Mouse (Mus musculus): ENCODE measurements around the gene Il22. TPM values are rescaled to one million over a fixed set of nuclear protein-coding genes. Genes with fewer than 3 reads are reported as not detected.
"Not testable (repeated sequence)": the region's sequence is repeated elsewhere in the genome, so short reads cannot be mapped to it uniquely, and the experiment has no call there.

The Il22 gene
- total RNA-seq (2021), result not detected
- long read RNA-seq, experiment 1, result 0 reads
- long read RNA-seq, experiment 2, result 0 reads

GRCm38 (mm10) chr10:118204642-118205041, at the start of gene Il22:
Gene Il22 (plus strand): TSS chr10:118204942.
- no peak for DNase-seq
- intact Hi-C loops (cut with DNase I), result no loop called here

GRCm38 (mm10) chr10:118155932-118156331, 48.8 kb upstream of the Il22 start:
- intact Hi-C loops (cut with DNase I), result loop anchor here (2.0 kb wide), 2 partner anchors 391 to 923 kb away; no protein-coding TSS in a partner anchor
- DNase-seq, result peak in 1 of 2 experiments; percentile 21

- DNase-seq, result no peak
- intact Hi-C loops (cut with DNase I), result no loop called here
These were observed 43.6 kb upstream of the Il22 start for GRCm38 (mm10) chr10:118161131-118161530.

- intact Hi-C loops (cut with DNase I), result loop anchor here (5.0 kb wide), 1 partner anchor 208 kb away; no protein-coding TSS in a partner anchor
- no peak for DNase-seq
These were observed 35.5 kb upstream of the Il22 start for GRCm38 (mm10) chr10:118169212-118169611.

- intact Hi-C loops (cut with DNase I), result no loop called here
- no peak for DNase-seq
These were observed 32.3 kb upstream of the Il22 start for GRCm38 (mm10) chr10:118172416-118172815.

DNA sequence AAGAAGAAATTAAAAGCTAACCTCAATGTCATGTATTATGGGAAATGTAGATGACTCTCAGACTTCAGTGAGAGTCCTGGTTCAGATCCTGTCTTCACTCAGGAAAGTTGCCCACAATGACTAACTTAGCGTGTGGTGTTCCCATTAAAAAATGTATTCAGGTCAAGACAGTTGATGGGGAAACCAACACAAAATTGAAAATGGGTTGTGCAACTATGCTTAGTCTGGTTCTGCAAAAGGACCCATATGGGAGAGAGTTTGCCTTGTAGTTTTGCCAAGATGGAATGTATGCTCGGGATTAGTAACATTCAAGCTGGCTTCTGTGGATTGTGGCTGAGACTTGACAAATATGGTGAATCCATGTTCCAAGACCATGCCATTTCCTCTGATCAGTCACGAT, 31.9 kb upstream of the Il22 start:
- DNase-seq, result no peak
- intact Hi-C loops (cut with DNase I), result no loop called here

- intact Hi-C loops (cut with DNase I); DNase-seq: not testable (repeated sequence)
These were observed 29.2 kb upstream of the Il22 start for GRCm38 (mm10) chr10:118175542-118175941.

GRCm38 (mm10) chr10:118178735-118179151, 26.0 kb upstream of the Il22 start:
- intact Hi-C loops (cut with DNase I), result no loop called here
- DNase-seq, result no peak

GRCm38 (mm10) chr10:118179265-118179664, 25.5 kb upstream of the Il22 start:
- no peak for DNase-seq
- intact Hi-C loops (cut with DNase I), result no loop called here

- intact Hi-C loops (cut with DNase I), result not testable (repeated sequence)
These were observed 9.6 kb upstream of the Il22 start for GRCm38 (mm10) chr10:118195150-118195549.

GRCm38 (mm10) chr10:118215719-118216393, 11.1 kb downstream of the Il22 start:
- intact Hi-C loops (cut with DNase I); DNase-seq: not testable (repeated sequence)

More at GRCm38 (mm10) chr10:118195150-118195549, 9.6 kb upstream of the Il22 start:
- not testable (repeated sequence) for DNase-seq

DNA sequence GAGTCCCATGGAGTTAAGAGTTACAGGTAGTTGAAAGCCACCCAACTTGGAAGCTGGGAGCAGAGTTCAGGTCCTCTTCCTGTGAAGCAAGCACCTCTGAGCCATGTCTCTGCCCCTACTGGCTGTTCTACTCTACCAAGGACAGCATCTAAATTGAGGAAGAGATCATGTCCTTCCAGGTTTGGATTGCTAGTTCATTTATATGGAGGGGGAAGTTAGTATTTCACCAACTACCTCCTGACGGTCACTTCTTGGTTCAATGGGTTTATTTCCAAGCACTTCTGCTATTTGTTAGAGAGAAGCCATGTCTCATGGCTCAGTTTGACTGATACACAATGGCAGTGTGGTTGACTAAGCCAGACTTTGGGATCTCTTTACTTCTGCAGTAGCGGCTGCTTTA, 22.9 kb downstream of the Il22 start:
- DNase-seq; intact Hi-C loops (cut with DNase I): not testable (repeated sequence)

DNA sequence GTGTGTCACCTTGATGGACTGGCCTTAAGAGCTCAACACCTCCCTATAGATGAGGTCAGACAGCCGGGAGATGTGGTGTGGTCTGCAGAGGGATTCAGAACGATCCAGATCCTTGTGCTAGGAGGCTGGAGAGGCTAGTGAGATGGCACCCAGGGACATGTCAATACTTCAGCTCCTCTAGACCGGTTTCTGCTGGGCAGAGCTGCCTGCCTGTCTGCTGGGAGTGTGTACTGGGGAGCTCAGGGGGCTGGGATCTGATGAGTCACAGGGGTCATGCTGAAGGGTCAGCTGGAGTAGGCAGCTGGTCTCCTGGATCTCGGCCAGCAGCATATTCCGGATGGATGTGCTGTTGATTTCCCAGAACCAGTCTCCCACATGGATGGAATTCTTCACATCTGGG, 27.9 kb downstream of the Il22 start:
- DNase-seq; intact Hi-C loops (cut with DNase I): not testable (repeated sequence)

GRCm38 (mm10) chr10:118240680-118241079, 35.9 kb downstream of the Il22 start, which contains the start of gene Gm32717:
Gene Gm32717 (minus strand): TSS chr10:118240780.
- DNase-seq; intact Hi-C loops (cut with DNase I): not testable (repeated sequence)

DNA sequence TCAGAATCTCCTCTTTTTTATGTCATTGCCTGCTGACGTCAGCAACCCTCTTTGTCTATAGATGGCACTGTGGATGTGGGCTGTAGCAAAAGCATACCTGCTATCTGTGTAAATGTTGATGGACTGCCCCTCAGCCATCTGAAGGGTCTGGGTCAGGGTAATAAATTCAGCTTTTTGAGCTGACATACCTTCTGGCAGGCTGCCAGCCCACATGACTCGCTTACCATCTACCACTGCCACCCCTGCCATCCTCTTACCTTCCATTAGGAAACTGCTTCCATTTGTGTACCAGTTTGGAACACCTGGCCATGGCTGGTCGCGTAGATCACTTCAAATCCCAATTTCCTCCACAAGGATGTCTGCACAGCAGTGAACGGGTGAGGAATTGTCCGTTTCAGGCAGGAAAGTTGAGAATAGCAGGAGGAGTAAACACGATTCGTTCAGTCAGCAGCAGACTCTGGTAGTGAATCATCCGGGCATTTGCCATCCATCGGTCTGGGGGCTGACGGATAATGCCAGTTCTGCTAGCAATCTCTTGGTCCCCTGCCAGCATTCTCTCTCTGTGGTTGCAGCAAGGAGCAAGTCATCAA, 44.4 kb downstream of the Il22 start:
- intact Hi-C loops (cut with DNase I); DNase-seq: not testable (repeated sequence)

GRCm38 (mm10) chr10:118250852-118251295, 46.1 kb downstream of the Il22 start:
- peak in 1 of 2 experiments; percentile 8 for DNase-seq
- intact Hi-C loops (cut with DNase I), result no loop called here

DNA sequence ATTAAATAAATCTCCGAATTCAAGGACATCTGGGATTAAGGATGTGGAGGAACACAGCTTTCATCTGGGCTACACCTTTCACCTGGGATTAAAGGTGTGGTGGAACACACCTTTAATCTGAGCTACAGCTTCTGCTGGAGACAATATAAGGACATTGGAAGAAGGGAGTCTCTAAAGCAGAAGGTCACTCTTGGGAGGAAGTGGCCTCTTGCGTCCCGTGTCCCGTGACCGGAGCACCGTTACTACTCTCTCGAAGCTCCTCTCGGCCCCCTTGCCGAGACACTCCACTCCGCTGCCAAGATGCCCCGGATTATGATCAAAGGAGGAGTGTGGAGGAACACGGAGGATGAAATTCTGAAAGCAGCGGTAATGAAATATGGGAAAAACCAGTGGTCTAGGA, 53.6 kb downstream of the Il22 start, which contains the start of gene Gm32802:
Gene Gm32802 (plus strand): TSS at position 301 of the 400 bp plus-strand sequence.
- DNase-seq; intact Hi-C loops (cut with DNase I): not testable (repeated sequence)
